Mouse (Mus musculus): ENCODE data around the gene Pla2g4b. TPM values are rescaled to one million over a fixed set of nuclear protein-coding genes. Genes with fewer than 3 reads are reported as not detected.

The Pla2g4b gene
- polyA plus RNA-seq, 1 experiment from 2014 or later = 1.8 TPM

GRCm38 (mm10) chr2:120074096-120074495, 40.9 kb downstream of the Pla2g4b start:
- no peaks in the 10 kb centered on the region for H3K9me3 ChIP-seq
- H3K4me1 ChIP-seq = peaks cover 19% of the 10 kb centered on the region
- DNase-seq (ENCODE audit: low spot score) = no peak
- WGBS = 88% methylated on average over 4 of the region's 4 CpGs
- H3K4me3 ChIP-seq = no peak overlapping the region
- H3K36me3 ChIP-seq (replicated peaks) = no peaks in the 10 kb centered on the region
- H3K27me3 ChIP-seq (replicated peaks; ENCODE audit: low read depth, poor library complexity, severe bottlenecking) = peaks cover 61% of the 10 kb centered on the region
- no peak overlapping the region for H3K27ac ChIP-seq (replicated peaks)

GRCm38 (mm10) chr2:120076076-120076705, 43.0 kb downstream of the Pla2g4b start:
- no peaks in the 10 kb centered on the region for H3K9me3 ChIP-seq
- no peak overlapping the region for H3K27ac ChIP-seq (replicated peaks)
- no peaks in the 10 kb centered on the region for H3K36me3 ChIP-seq (replicated peaks)
- H3K4me1 ChIP-seq = peaks cover 21% of the 10 kb centered on the region
- peak; percentile 77 for DNase-seq (ENCODE audit: low spot score)
- 2% methylated on average over 36 of the region's 36 CpGs for WGBS
- peak overlapping the region; percentile 51 for H3K4me3 ChIP-seq
- peaks cover 61% of the 10 kb centered on the region for H3K27me3 ChIP-seq (replicated peaks; ENCODE audit: low read depth, poor library complexity, severe bottlenecking)

GRCm38 (mm10) chr2:120082416-120082815, 49.2 kb downstream of the Pla2g4b start:
- WGBS = 72% methylated on average over 2 of the region's 2 CpGs
- Histone ChIP-seq H3K36me3 (replicated peaks) (no peaks in the 10 kb centered on the region), H3K4me3 (no peak overlapping the region), H3K27me3 (replicated peaks; ENCODE audit: low read depth, poor library complexity, severe bottlenecking) (peaks cover 14% of the 10 kb centered on the region), H3K4me1 (peaks cover 4% of the 10 kb centered on the region), H3K27ac (replicated peaks) (no peak overlapping the region), H3K9me3 (no peaks in the 10 kb centered on the region)
- no peak for DNase-seq (ENCODE audit: low spot score)

- Histone ChIP-seq H3K36me3 (replicated peaks) (no peaks in the 10 kb centered on the region), H3K9me3 (no peaks in the 10 kb centered on the region), H3K4me3 (no peak overlapping the region), H3K4me1 (no peaks in the 10 kb centered on the region), H3K27me3 (replicated peaks; ENCODE audit: low read depth, poor library complexity, severe bottlenecking) (no peaks in the 10 kb centered on the region; the same call in 1 of the 2 replicates), H3K27ac (replicated peaks) (no peak overlapping the region)
- no peak for DNase-seq (ENCODE audit: low spot score)
- WGBS = 85% methylated on average over 14 of the region's 14 CpGs
Observed at GRCm38 (mm10) chr2:120084593-120085361, 51.6 kb downstream of the Pla2g4b start.

GRCm38 (mm10) chr2:120086038-120086437, 52.8 kb downstream of the Pla2g4b start:
- WGBS = 85% methylated on average over 3 of the region's 3 CpGs
- Histone ChIP-seq H3K4me3 (no peak overlapping the region), H3K27ac (replicated peaks) (no peak overlapping the region), H3K36me3 (replicated peaks) (0 out of 2 replicates have a peak, but pooled peaks cover 3% of the 10 kb centered on the region), H3K4me1 (no peaks in the 10 kb centered on the region), H3K27me3 (replicated peaks; ENCODE audit: low read depth, poor library complexity, severe bottlenecking) (no peaks in the 10 kb centered on the region), H3K9me3 (no peaks in the 10 kb centered on the region)
- no peak for DNase-seq (ENCODE audit: low spot score)

GRCm38 (mm10) chr2:120087391-120087790, 54.2 kb downstream of the Pla2g4b start:
- H3K9me3 ChIP-seq = no peaks in the 10 kb centered on the region
- 0 out of 2 replicates have a peak, but pooled peaks cover 3% of the 10 kb centered on the region for H3K36me3 ChIP-seq (replicated peaks)
- no peak overlapping the region for H3K4me3 ChIP-seq
- no peaks in the 10 kb centered on the region for H3K4me1 ChIP-seq
- H3K27ac ChIP-seq (replicated peaks) = no peak overlapping the region
- DNase-seq (ENCODE audit: low spot score) = no peak
- 86% methylated on average over 3 of the region's 3 CpGs for WGBS
- H3K27me3 ChIP-seq (replicated peaks; ENCODE audit: low read depth, poor library complexity, severe bottlenecking) = no peaks in the 10 kb centered on the region

GRCm38 (mm10) chr2:120087897-120088296, 54.7 kb downstream of the Pla2g4b start:
- DNase-seq (ENCODE audit: low spot score) = no peak
- Histone ChIP-seq H3K27me3 (replicated peaks; ENCODE audit: low read depth, poor library complexity, severe bottlenecking) (no peaks in the 10 kb centered on the region), H3K4me1 (no peaks in the 10 kb centered on the region), H3K36me3 (replicated peaks) (0 out of 2 replicates have a peak, but pooled peaks cover 3% of the 10 kb centered on the region), H3K4me3 (no peak overlapping the region), H3K27ac (replicated peaks) (no peak overlapping the region), H3K9me3 (no peaks in the 10 kb centered on the region)
- WGBS = 91% methylated on average over 2 of the region's 2 CpGs

- Histone ChIP-seq H3K9me3 (no peaks in the 10 kb centered on the region), H3K27me3 (replicated peaks; ENCODE audit: low read depth, poor library complexity, severe bottlenecking) (no peaks in the 10 kb centered on the region), H3K4me3 (no peak overlapping the region), H3K4me1 (0 out of 2 replicates have a peak, but pooled peaks cover 6% of the 10 kb centered on the region), H3K27ac (replicated peaks) (no peak overlapping the region), H3K36me3 (replicated peaks) (0 out of 2 replicates have a peak, but pooled peaks cover 3% of the 10 kb centered on the region)
- no peak for DNase-seq (ENCODE audit: low spot score)
- 93% methylated on average over 17 of the region's 17 CpGs for WGBS
Observed at GRCm38 (mm10) chr2:120090979-120091378, 57.8 kb downstream of the Pla2g4b start.

Small RNAs within 50 kb of the gene (microRNA-seq; reads per million reads assigned to microRNA genes)
- gene Mir7665 = not detected

Other genes starting within 250 kb of the Pla2g4b start
- 40.6 and 41.1 TPM in 2 replicates for gene Rpap1, start 245.9 kb upstream of the Pla2g4b start, polyA plus RNA-seq (2016; fragmentation: Nextera tagmentation; extraction: Ambion mirVana)
- gene Tyro3, start 235.7 kb upstream of the Pla2g4b start, polyA plus RNA-seq (2016; fragmentation: Nextera tagmentation; extraction: Ambion mirVana) = 19.3 and 22.5 TPM in 2 replicates
- 31.3 and 32.3 TPM in 2 replicates for gene Mga, start 136.2 kb upstream of the Pla2g4b start, polyA plus RNA-seq (2016; fragmentation: Nextera tagmentation; extraction: Ambion mirVana)
- 3.5 and 4.0 TPM in 2 replicates for gene Mapkbp1, start 60.7 kb upstream of the Pla2g4b start, polyA plus RNA-seq (2016; fragmentation: Nextera tagmentation; extraction: Ambion mirVana)
- gene Jmjd7, start 5.9 kb upstream of the Pla2g4b start, polyA plus RNA-seq (2016; fragmentation: Nextera tagmentation; extraction: Ambion mirVana) = 20.4 and 20.6 TPM in 2 replicates
- 5.6 and 6.2 TPM in 2 replicates for gene Gm28042, start 5.9 kb upstream of the Pla2g4b start, polyA plus RNA-seq (2016; fragmentation: Nextera tagmentation; extraction: Ambion mirVana)
- gene Ehd4, start 121.2 kb downstream of the Pla2g4b start, polyA plus RNA-seq (2016; fragmentation: Nextera tagmentation; extraction: Ambion mirVana) = 25.9 and 26.3 TPM in 2 replicates
- not detected in 2 replicates for gene Pla2g4e, start 211.9 kb downstream of the Pla2g4b start, polyA plus RNA-seq (2016; fragmentation: Nextera tagmentation; extraction: Ambion mirVana)